Mouse (Mus musculus) liver, adult 2 months (tissue): Measurements from ENCODE around the gene Gnai2.

Experiments used
- CTCF ChIP-seq: fragments of 200-500 bp; IDR thresholded peaks from 2 replicates; pipeline ENCODE4 v1.5.1; 2011; ENCODE audit warnings: low read depth, low read length, control low read depth
- POLR2A ChIP-seq: fragments of 200-500 bp; IDR thresholded peaks from 2 replicates; pipeline ENCODE4 v1.6.1; 2011; ENCODE audit warnings: low read length, control low read depth; ENCODE audit not compliant: insufficient read depth; ENCODE audit errors: extremely low read depth

- TF ChIP-seq CTCF (no peak), POLR2A (no peak)
Measured at GRCm38 (mm10) chr9:107630576-107630975, 4.6 kb downstream of the Gnai2 start.
